Mouse (Mus musculus) heart, adult 2 months (tissue): ENCODE results near the gene Chac1.

ENCODE experiments used
- CTCF ChIP-seq: fragments of 200-600 bp; IDR thresholded peaks from 2 replicates; pipeline ENCODE4 v1.8.1; 2022; ENCODE audit warnings: antibody characterized with exemption, mild to moderate bottlenecking, moderate library complexity
- EP300 ChIP-seq: fragments of 200-500 bp; IDR thresholded peaks from 2 replicates; pipeline ENCODE4 v1.6.1; 2011; ENCODE audit warnings: low read depth, low read length, control low read depth; ENCODE audit not compliant: insufficient read depth

GRCm38 (mm10) chr2:119337425-119338265, 13.4 kb upstream of the Chac1 start:
- TF ChIP-seq CTCF (peak; percentile 100; the same call in 1 of the 2 replicates), EP300 (peak; percentile 54; the same call in 1 of the 2 replicates)
